Mouse (Mus musculus) bone marrow, adult 2 months (tissue): ENCODE measurements around the gene Mrln.

Experiments
- CTCF ChIP-seq: fragments of 200-500 bp; IDR thresholded peaks from 2 replicates; pipeline ENCODE4 v1.5.1; 2011; ENCODE audit warnings: low read length, control low read depth; ENCODE audit not compliant: control insufficient read depth, insufficient read depth
- POLR2A ChIP-seq: fragments of 200-500 bp; IDR thresholded peaks from 2 replicates; pipeline ENCODE4 v1.6.1; 2011; ENCODE audit warnings: low read depth, mild to moderate bottlenecking, control low read depth, low read length, borderline replicate concordance; ENCODE audit not compliant: control insufficient read depth

DNA sequence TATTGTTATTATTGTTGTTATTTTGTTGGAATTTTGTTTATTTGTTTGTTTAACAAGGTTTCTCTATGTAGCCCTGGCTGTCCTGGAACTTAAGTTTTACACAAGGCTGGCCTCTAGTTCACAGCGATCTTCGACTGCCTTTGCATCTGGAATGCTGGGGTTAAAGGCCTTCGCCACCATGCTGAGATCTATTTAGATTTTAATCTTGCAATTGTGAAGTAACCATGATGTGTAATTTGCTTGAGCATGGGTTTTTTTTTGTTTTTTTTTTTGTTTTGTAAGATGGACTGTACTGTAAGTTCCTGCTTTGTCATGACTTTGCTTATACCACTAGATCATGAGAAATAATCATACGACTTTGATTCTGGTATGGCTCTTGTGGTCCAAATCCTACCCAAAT lies 56.4 kb downstream of the Mrln start:
- TF ChIP-seq CTCF (no peak), POLR2A (no peak)
